Mouse (Mus musculus) thymus, adult 2 months (tissue): Measurements from ENCODE around the gene 8030474K03Rik. TPM values are rescaled to one million over a fixed set of nuclear protein-coding genes. Genes with fewer than 3 reads are reported as not detected.
"Not testable (repeated sequence)": the region's sequence is repeated elsewhere in the genome, so short reads cannot be mapped to it uniquely, and the experiment has no call there.

ENCODE experiments used
- DNase-seq: peaks from one replicate; pipeline ENCODE4 v3.0.0; 2021
- H3K27ac ChIP-seq: fragments of 200-500 bp; 2 replicates; pipeline ENCODE4 v1.5.1; 2012; ENCODE audit warnings: low read length, control low read depth; ENCODE audit not compliant: control insufficient read depth, insufficient read depth
- H3K27me3 ChIP-seq: fragments of 200-500 bp; 2 replicates; pipeline ENCODE4 v1.6.1; 2012; ENCODE audit warnings: mild to moderate bottlenecking, low read length, moderate library complexity, mixed read lengths; ENCODE audit not compliant: control insufficient read depth, insufficient read depth
- H3K36me3 ChIP-seq: fragments of 200-500 bp; 2 replicates; pipeline ENCODE4 v1.6.1; 2012; ENCODE audit warnings: mild to moderate bottlenecking, low read length, moderate library complexity; ENCODE audit not compliant: control insufficient read depth, insufficient read depth
- H3K4me1 ChIP-seq: fragments of 200-500 bp; replicated peaks from 2 replicates; pipeline ENCODE4 v1.6.1; 2012; ENCODE audit warnings: low read length; ENCODE audit not compliant: control insufficient read depth, insufficient read depth
- H3K4me3 ChIP-seq: fragments of 200-500 bp; 2 replicates; pipeline ENCODE4 v1.5.1; 2012; ENCODE audit warnings: mild to moderate bottlenecking, low read length, control low read depth, moderate library complexity; ENCODE audit not compliant: control insufficient read depth, insufficient read depth
- CTCF ChIP-seq: fragments of 200-500 bp; IDR thresholded peaks from 2 replicates; pipeline ENCODE4 v1.5.1; 2012; ENCODE audit warnings: mild to moderate bottlenecking, control low read depth, low read length, moderate library complexity, borderline replicate concordance; ENCODE audit not compliant: control insufficient read depth, poor library complexity, insufficient read depth; ENCODE audit errors: extremely low read depth
- POLR2A ChIP-seq: fragments of 200-500 bp; IDR thresholded peaks from 2 replicates; pipeline ENCODE4 v1.6.1; 2012; ENCODE audit warnings: mild to moderate bottlenecking, low read length, control low read depth, moderate library complexity; ENCODE audit not compliant: control insufficient read depth, poor library complexity, insufficient read depth; ENCODE audit errors: extremely low read depth
- WGBS: fragments of 180-500 bp; shearing (Covaris S2); methylation state at CpG from one replicate; pipeline ENCODE4 v1.1.7; 2018; 5-methylcytosine and 5-hydroxymethylcytosine counted together
- polyA plus RNA-seq: library from polyadenylated mRNA; depleted of rRNA; stranded (reverse); fragments of >200 nt; gene quantifications from 2 replicates; pipeline ENCODE4 v1.2.3, GENCODE M21; 2012; rRNA removed

The 8030474K03Rik gene
- polyA plus RNA-seq, 1 experiment: 0.11 TPM

GRCm38 (mm10) chrX:101772035-101772434, 22.4 kb upstream of the 8030474K03Rik start:
- TF ChIP-seq POLR2A: no peak
- TF ChIP-seq CTCF: no peak
- 26% methylated on average over 5 of the region's 5 CpGs for WGBS
- DNase-seq: peak; percentile 57

DNA sequence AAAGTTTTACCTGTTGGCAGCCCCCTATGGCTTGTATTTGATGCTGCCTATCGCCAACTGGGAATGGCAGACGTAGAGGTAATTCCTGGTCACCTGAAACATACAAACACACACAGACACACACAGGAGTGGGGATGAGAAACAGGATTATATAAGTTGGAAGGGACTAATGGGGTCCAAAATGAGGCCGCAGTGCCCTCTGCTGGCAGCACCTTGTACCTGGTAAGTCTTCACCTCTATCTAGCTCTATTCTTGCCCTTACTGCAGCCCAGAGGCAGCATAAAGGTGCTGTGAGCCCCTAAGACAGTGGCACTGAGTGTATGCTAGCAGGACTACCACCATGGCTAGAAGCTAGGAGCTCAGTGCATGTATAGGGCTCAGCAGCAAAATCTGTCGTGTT, 2.9 kb upstream of the 8030474K03Rik start:
- no peaks in the 10 kb centered on the region for H3K36me3 ChIP-seq
- no peak overlapping the region for H3K4me3 ChIP-seq
- peak; percentile 32 for DNase-seq
- no peak for TF ChIP-seq CTCF
- TF ChIP-seq POLR2A: no peak
- H3K27ac ChIP-seq: no peak overlapping the region
- H3K27me3 ChIP-seq: no peaks in the 10 kb centered on the region
- peaks cover 1% of the 10 kb centered on the region for H3K4me1 ChIP-seq
- 45% methylated on average over 4 of the region's 4 CpGs for WGBS

More at GRCm38 (mm10) chrX:101772035-101772434, 22.4 kb upstream of the 8030474K03Rik start:
- Histone ChIP-seq H3K4me3 (no peak overlapping the region), H3K27me3 (no peaks in the 10 kb centered on the region), H3K4me1 (peaks cover 6% of the 10 kb centered on the region), H3K27ac (no peak overlapping the region), H3K36me3 (no peaks in the 10 kb centered on the region)

- Histone ChIP-seq H3K27ac (no peak overlapping the region), H3K4me3 (no peak overlapping the region), H3K27me3 (no peaks in the 10 kb centered on the region), H3K4me1 (no peaks in the 10 kb centered on the region), H3K36me3 (no peaks in the 10 kb centered on the region)
- TF ChIP-seq POLR2A (no peak), CTCF (no peak)
- DNase-seq: peak; percentile 13
- WGBS: 41% methylated on average over 2 of the region's 2 CpGs
Measured at GRCm38 (mm10) chrX:101805512-101805911, 11.1 kb downstream of the 8030474K03Rik start.

DNA sequence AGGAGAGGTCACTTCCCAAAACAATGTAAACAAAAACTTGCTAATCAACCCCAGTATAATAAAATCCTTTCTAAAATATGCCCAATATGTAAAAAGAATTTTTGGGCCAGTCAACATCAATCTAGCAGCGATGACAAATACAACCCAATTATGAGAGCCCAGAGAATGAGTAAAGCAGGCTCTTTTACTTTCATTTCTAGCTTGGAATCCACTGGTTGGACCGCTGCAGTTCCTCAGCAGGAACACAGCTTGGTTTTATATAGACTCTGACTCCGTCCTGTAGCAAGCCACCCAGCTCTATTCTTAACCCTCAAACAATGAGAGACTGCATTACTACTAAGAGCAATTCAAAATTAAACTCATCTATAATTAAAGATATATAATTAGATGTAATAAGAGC, 17.3 kb downstream of the 8030474K03Rik start:
- no peak overlapping the region for H3K27ac ChIP-seq
- TF ChIP-seq POLR2A (no peak), CTCF (no peak)
- no peaks in the 10 kb centered on the region for H3K4me1 ChIP-seq
- DNase-seq: no peak
- no peaks in the 10 kb centered on the region for H3K36me3 ChIP-seq
- H3K4me3 ChIP-seq: no peak overlapping the region
- 21% methylated on average over 3 of the region's 3 CpGs for WGBS
- H3K27me3 ChIP-seq: no peaks in the 10 kb centered on the region

GRCm38 (mm10) chrX:101819163-101819562, 24.7 kb downstream of the 8030474K03Rik start:
- no peak overlapping the region for H3K27ac ChIP-seq
- 47% methylated on average over 1 of the region's 1 CpGs for WGBS
- H3K27me3 ChIP-seq: no peaks in the 10 kb centered on the region
- no peaks in the 10 kb centered on the region for H3K36me3 ChIP-seq
- H3K4me3 ChIP-seq: no peak overlapping the region
- peak; percentile 10 for DNase-seq
- H3K4me1 ChIP-seq: no peaks in the 10 kb centered on the region
- no peak for TF ChIP-seq CTCF
- TF ChIP-seq POLR2A: no peak

- H3K4me3 ChIP-seq, H3K27me3 ChIP-seq, DNase-seq, H3K36me3 ChIP-seq, H3K27ac ChIP-seq, H3K4me1 ChIP-seq: not testable (repeated sequence)
Measured at GRCm38 (mm10) chrX:101819980-101820379, 25.5 kb downstream of the 8030474K03Rik start.

GRCm38 (mm10) chrX:101847191-101847795, 52.8 kb downstream of the 8030474K03Rik start:
- no peak for DNase-seq
- H3K27ac ChIP-seq: no peak overlapping the region
- peaks cover 11% of the 10 kb centered on the region for H3K4me1 ChIP-seq
- no peak overlapping the region for H3K4me3 ChIP-seq
- H3K36me3 ChIP-seq: no peaks in the 10 kb centered on the region
- peaks cover 9% of the 10 kb centered on the region; the same call in 1 of the 2 replicates for H3K27me3 ChIP-seq
- 96% methylated on average over 5 of the region's 5 CpGs for WGBS
- TF ChIP-seq CTCF (no peak), POLR2A (no peak)

Other genes with a start within 250 kb of the 8030474K03Rik start
- 192 and 229 TPM in 2 replicates for gene Ogt, start 154.6 kb upstream of the 8030474K03Rik start, polyA plus RNA-seq
- 13.6 and 16.0 TPM in 2 replicates for gene Cxcr3, start 60.4 kb upstream of the 8030474K03Rik start, polyA plus RNA-seq
- gene Gm4779, start 233 bp upstream of the 8030474K03Rik start, polyA plus RNA-seq: 0.09 and 0.30 TPM in 2 replicates
- gene Nhsl2, start 54.7 kb downstream of the 8030474K03Rik start, polyA plus RNA-seq: 0.81 and 1.4 TPM in 2 replicates